In genomic region chr16:35587046-35587779, GRCm38 (mm10) we compare ENCODE assay signal across 8 mouse cellular contexts. TPM values are rescaled to one million over a fixed set of nuclear protein-coding genes. Genes with fewer than 3 reads are reported as not detected.
A peak's percentile ranks its signal among the peaks of the same experiment; 100 is the strongest.
DNase-seq lines count a peak whose midpoint lies in the region; ATAC-seq and TF ChIP-seq lines count a peak whose summit lies in the region.
"Had no signal": no experiment of that assay in that cellular context is flagged by ENCODE, and none has a peak within 500 bp of the region (broad histone marks: within the 10 kb centered on the region; RNA-seq: fewer than 3 reads in every experiment).

No protein-coding gene starts in this region.

- no peak for TF ChIP-seq CTCF in liver, postnatal 0 days (IDR thresholded peaks at IDR 0.05; ENCODE audit: low read depth)

- H3K9me3 ChIP-seq in liver, embryonic 11.5 days (ENCODE audit: control insufficient read depth, low read length) = no peaks in the 10 kb centered on the region
- H3K9me3 ChIP-seq in liver, postnatal 0 days (ENCODE audit: low read length) = no peaks in the 10 kb centered on the region
- no peaks in the 10 kb centered on the region for H3K9me3 ChIP-seq in forebrain, embryonic 10.5 days
- no peaks in the 10 kb centered on the region for H3K9me3 ChIP-seq in hindbrain, embryonic 16.5 days (ENCODE audit: control insufficient read depth, low read length)
- H3K9me3 ChIP-seq in neural tube, embryonic 14.5 days (ENCODE audit: control insufficient read depth, low read length) = no peaks in the 10 kb centered on the region

- peak overlapping the region; percentile 39; the same call in 1 of the 2 replicates for H3K4me2 ChIP-seq in liver, embryonic 11.5 days
- no peak overlapping the region for H3K4me2 ChIP-seq in liver, postnatal 0 days (ENCODE audit: low read depth, low read length)
- H3K4me2 ChIP-seq in hindbrain, embryonic 16.5 days (ENCODE audit: low read length) = peak overlapping the region; percentile 48
- peak overlapping the region; percentile 30; the same call in 1 of the 2 replicates for H3K4me2 ChIP-seq in neural tube, embryonic 14.5 days (ENCODE audit: low read depth, low read length)

- H3K27me3 ChIP-seq in liver, embryonic 11.5 days (replicated peaks; ENCODE audit: control insufficient read depth, insufficient read depth, low read length) = peaks cover 43% of the 10 kb centered on the region
- H3K27me3 ChIP-seq in liver, postnatal 0 days (ENCODE audit: insufficient read depth, low read length) = peaks cover 22% of the 10 kb centered on the region
- H3K27me3 ChIP-seq in forebrain, embryonic 10.5 days (ENCODE audit: poor library complexity, severe bottlenecking) = peaks cover 26% of the 10 kb centered on the region; the same call in 1 of the 2 replicates
- no peaks in the 10 kb centered on the region; the same call in 1 of the 2 replicates for H3K27me3 ChIP-seq in hindbrain, embryonic 16.5 days (replicated peaks; ENCODE audit: control insufficient read depth, insufficient read depth, low read length)
- no peaks in the 10 kb centered on the region for H3K27me3 ChIP-seq in neural tube, embryonic 14.5 days (ENCODE audit: control insufficient read depth, insufficient read depth, low read length)

- 62% methylated on average over 8 of the region's 8 CpGs for WGBS in liver, embryonic 11.5 days
- 64% methylated on average over 8 of the region's 8 CpGs for WGBS in liver, postnatal 0 days (ENCODE audit: insufficient replicate concordance)
- WGBS in forebrain, embryonic 10.5 days = 43% methylated on average over 8 of the region's 8 CpGs
- 39% methylated on average over 8 of the region's 8 CpGs for WGBS in hindbrain, embryonic 16.5 days
- WGBS in neural tube, embryonic 14.5 days = 44% methylated on average over 8 of the region's 8 CpGs

- no peak overlapping the region for H3K4me3 ChIP-seq in liver, embryonic 11.5 days (ENCODE audit: low read depth, low read length)
- no peak overlapping the region for H3K4me3 ChIP-seq in liver, postnatal 0 days (ENCODE audit: low read depth, low read length)
- peak overlapping the region; percentile 42 for H3K4me3 ChIP-seq in forebrain, embryonic 10.5 days
- no peak overlapping the region for H3K4me3 ChIP-seq in hindbrain, embryonic 16.5 days (ENCODE audit: low read length)
- H3K4me3 ChIP-seq in neural tube, embryonic 14.5 days (ENCODE audit: low read depth, low read length) = no peak overlapping the region

- no peak for TF ChIP-seq EP300 in liver, postnatal 0 days (IDR thresholded peaks at IDR 0.05; ENCODE audit: low read depth)

- ATAC-seq in liver, embryonic 11.5 days (replicated peaks; ENCODE audit: low FRiP score) = no peak
- no peak for ATAC-seq in liver, postnatal 0 days
- ATAC-seq in hindbrain, embryonic 16.5 days = 0 out of 2 replicates have a peak, but pooled peaks have one; percentile 16
- ATAC-seq in neural tube, embryonic 14.5 days (ENCODE audit: low read depth) = 0 out of 2 replicates have a peak, but pooled peaks have one; percentile 8

- no peak for DNase-seq in liver, embryonic 11.5 days (ENCODE audit: low spot score)
- DNase-seq in liver, postnatal 0 days = no peak
- no peak for DNase-seq in forebrain, embryonic 10.5 days (ENCODE audit: extremely low spot score, low spot score)
- no peak for DNase-seq in frontal cortex, postnatal 36 days (ENCODE audit: low spot score in 2 of 2)
- no peak for DNase-seq in gastrocnemius, postnatal 4 days (ENCODE audit: low spot score in 2 of 2)

- no peaks in the 10 kb centered on the region for H3K36me3 ChIP-seq in liver, embryonic 11.5 days (ENCODE audit: control insufficient read depth, insufficient read depth, low read length)
- H3K36me3 ChIP-seq in liver, postnatal 0 days (replicated peaks; ENCODE audit: insufficient read depth, low read length) = no peaks in the 10 kb centered on the region
- H3K36me3 ChIP-seq in forebrain, embryonic 10.5 days (replicated peaks) = no peaks in the 10 kb centered on the region; the same call in 1 of the 2 replicates
- no peaks in the 10 kb centered on the region for H3K36me3 ChIP-seq in hindbrain, embryonic 16.5 days (ENCODE audit: control insufficient read depth, insufficient read depth, low read length)
- no peaks in the 10 kb centered on the region for H3K36me3 ChIP-seq in neural tube, embryonic 14.5 days (ENCODE audit: control insufficient read depth, insufficient read depth, low read length)

- H3K9ac ChIP-seq in liver, embryonic 11.5 days (ENCODE audit: low read depth, low read length) = no peak overlapping the region
- H3K9ac ChIP-seq in liver, postnatal 0 days (replicated peaks) = no peak overlapping the region
- H3K9ac ChIP-seq in hindbrain, embryonic 16.5 days (ENCODE audit: low read depth, low read length) = peak overlapping the region; percentile 39; the same call in 1 of the 2 replicates
- 0 out of 2 replicates have a peak overlapping the region, but pooled peaks have one; percentile 28 for H3K9ac ChIP-seq in neural tube, embryonic 14.5 days (replicated peaks; ENCODE audit: low read depth, low read length)

- 0 out of 2 replicates have a peak, but pooled peaks cover 2% of the 10 kb centered on the region for H3K4me1 ChIP-seq in liver, embryonic 11.5 days (replicated peaks; ENCODE audit: control insufficient read depth, insufficient read depth, low read length)
- H3K4me1 ChIP-seq in liver, postnatal 0 days (ENCODE audit: insufficient read depth) = 0 out of 2 replicates have a peak, but pooled peaks cover 2% of the 10 kb centered on the region
- H3K4me1 ChIP-seq in forebrain, embryonic 10.5 days = peaks cover 97% of the 10 kb centered on the region
- peaks cover 37% of the 10 kb centered on the region for H3K4me1 ChIP-seq in hindbrain, embryonic 16.5 days (ENCODE audit: control insufficient read depth, insufficient read depth, low read depth, low read length)
- H3K4me1 ChIP-seq in neural tube, embryonic 14.5 days (ENCODE audit: control insufficient read depth, insufficient read depth, low read length) = peaks cover 41% of the 10 kb centered on the region

- H3K27ac ChIP-seq in liver, embryonic 11.5 days (ENCODE audit: low read depth, low read length) = no peak overlapping the region
- H3K27ac ChIP-seq in liver, postnatal 0 days (ENCODE audit: low read depth) = no peak overlapping the region
- peak overlapping the region; percentile 92 for H3K27ac ChIP-seq in forebrain, embryonic 10.5 days
- peak overlapping the region; percentile 62 for H3K27ac ChIP-seq in hindbrain, embryonic 16.5 days (ENCODE audit: low read depth, low read length)
- peak overlapping the region; percentile 66 for H3K27ac ChIP-seq in neural tube, embryonic 14.5 days (ENCODE audit: low read depth, low read length)

RNA-seq across cellular contexts. Expression of gene Sema5b, which starts 46.3 kb away (rescaled TPM):
- polyA plus RNA-seq in liver, embryonic 11.5 days (2014; fragmentation: Nextera tagmentation; extraction: Ambion mirVana) = 0.88 and 1.4 TPM in 2 replicates
- 0.11 TPM in 2 replicates for polyA plus RNA-seq in liver, postnatal 0 days (2015; fragmentation: Nextera tagmentation; extraction: Ambion mirVana)
- polyA plus RNA-seq in forebrain, embryonic 10.5 days (2016; fragmentation: Nextera tagmentation; extraction: Ambion mirVana) = 35.7 and 37.5 TPM in 2 replicates
- 15.1 and 18.3 TPM in 2 replicates for polyA plus RNA-seq in hindbrain, embryonic 16.5 days (2015; fragmentation: Nextera tagmentation; extraction: Ambion mirVana)
- polyA plus RNA-seq in neural tube, embryonic 14.5 days (2014; fragmentation: Nextera tagmentation; extraction: Ambion mirVana) = 18.1 and 21.4 TPM in 2 replicates
- total RNA-seq in gastrocnemius, postnatal 4 days (2021) = 1 to 10 TPM; 6.8 to 7.2 TPM
- total RNA-seq: monocyte, adult 5-6 weeks had no signal

Comparison
In these comparisons a context has a peak if more than half of its experiments do, and no peak if none do; other contexts are left out.
1. ATAC-seq: peak in hindbrain, embryonic 16.5 days (single experiment) and neural tube, embryonic 14.5 days (single experiment); none in liver, embryonic 11.5 days (single experiment) and liver, postnatal 0 days (single experiment).
2. H3K27ac ChIP-seq: peak in forebrain, embryonic 10.5 days (single experiment), hindbrain, embryonic 16.5 days (single experiment) and neural tube, embryonic 14.5 days (single experiment); none in liver, embryonic 11.5 days (single experiment) and liver, postnatal 0 days (single experiment).
3. H3K9ac ChIP-seq: peak in hindbrain, embryonic 16.5 days (single experiment) and neural tube, embryonic 14.5 days (single experiment); none in liver, embryonic 11.5 days (single experiment) and liver, postnatal 0 days (single experiment).